Mouse (Mus musculus): ENCODE measurements around the gene Hnrnpa3. TPM values are rescaled to one million over a fixed set of nuclear protein-coding genes. Genes with fewer than 3 reads are reported as not detected.
"Not testable (repeated sequence)": the region's sequence is repeated elsewhere in the genome, so short reads cannot be mapped to it uniquely, and the experiment has no call there.

The Hnrnpa3 gene
- total RNA-seq (2014; rRNA removed; ENCODE audit: low replicate concordance) (26.0 and 33.9 TPM in 2 replicates), polyA plus RNA-seq (2015; fragmentation: Nextera tagmentation; extraction: Ambion mirVana) (93.6 and 102 TPM in 2 replicates)

- H3K4me2 ChIP-seq (ENCODE audit: low read depth, low read length): peak within 1 kb of the TSS; percentile 79
- H3K27me3 ChIP-seq (ENCODE audit: control insufficient read depth, insufficient read depth, low read length): no peaks in the 10 kb centered on the region
- peaks cover 17% of the 10 kb centered on the region for H3K36me3 ChIP-seq (replicated peaks; ENCODE audit: control insufficient read depth, insufficient read depth, low read length)
- DNase-seq (ENCODE audit: low spot score) (peak; percentile 98), ATAC-seq (ENCODE audit: insufficient read depth, low read depth) (peak; percentile 94)
- TF ChIP-seq EP300 (IDR thresholded peaks at IDR 0.05; ENCODE audit: low read depth) (peak; percentile 90), CTCF (IDR thresholded peaks at IDR 0.05; ENCODE audit: low read depth) (no peak)
- peak within 1 kb of the TSS; percentile 97 for H3K4me3 ChIP-seq (ENCODE audit: low read depth, low read length)
- H3K27ac ChIP-seq (ENCODE audit: low read depth): peak within 1 kb of the TSS; percentile 100
- peaks cover 8% of the 10 kb centered on the region for H3K4me1 ChIP-seq (ENCODE audit: control insufficient read depth, insufficient read depth)
- H3K9me3 ChIP-seq (replicated peaks; ENCODE audit: control insufficient read depth, low read length): no peaks in the 10 kb centered on the region
- under 1% methylated on average over 79 of the region's 102 CpGs for WGBS
- peak within 1 kb of the TSS; percentile 100 for H3K9ac ChIP-seq (replicated peaks; ENCODE audit: low read depth, low read length)
Measured at GRCm38 (mm10) chr2:75658727-75659628, at the start of gene Hnrnpa3. Gene Hnrnpa3, plus strand, starts transcription at chr2:75659261.

GRCm38 (mm10) chr2:75609971-75610370 lies 49.1 kb upstream of the Hnrnpa3 start:
- H3K9ac ChIP-seq (replicated peaks; ENCODE audit: low read depth, low read length): 0 out of 2 replicates have a peak overlapping the region, but pooled peaks have one; percentile 12
- no peak for ATAC-seq (ENCODE audit: insufficient read depth, low read depth)
- H3K4me2 ChIP-seq (ENCODE audit: low read depth, low read length): peak overlapping the region; percentile 59
- H3K9me3 ChIP-seq (replicated peaks; ENCODE audit: control insufficient read depth, low read length): no peaks in the 10 kb centered on the region
- peaks cover 10% of the 10 kb centered on the region for H3K4me1 ChIP-seq (ENCODE audit: control insufficient read depth, insufficient read depth)
- H3K27me3 ChIP-seq (ENCODE audit: control insufficient read depth, insufficient read depth, low read length): 0 out of 2 replicates have a peak, but pooled peaks cover 3% of the 10 kb centered on the region
- H3K4me3 ChIP-seq (ENCODE audit: low read depth, low read length): peak overlapping the region; percentile 36
- 54% methylated on average over 15 of the region's 15 CpGs for WGBS
- H3K27ac ChIP-seq (ENCODE audit: low read depth): peak overlapping the region; percentile 27
- DNase-seq (ENCODE audit: low spot score): no peak
- no peaks in the 10 kb centered on the region for H3K36me3 ChIP-seq (replicated peaks; ENCODE audit: control insufficient read depth, insufficient read depth, low read length)
- TF ChIP-seq EP300 (IDR thresholded peaks at IDR 0.05; ENCODE audit: low read depth): no peak
- no peak for TF ChIP-seq CTCF (IDR thresholded peaks at IDR 0.05; ENCODE audit: low read depth)

- H3K36me3 ChIP-seq (replicated peaks; ENCODE audit: control insufficient read depth, insufficient read depth, low read length); H3K27me3 ChIP-seq (ENCODE audit: control insufficient read depth, insufficient read depth, low read length); H3K4me1 ChIP-seq (ENCODE audit: control insufficient read depth, insufficient read depth); H3K4me3 ChIP-seq (ENCODE audit: low read depth, low read length); H3K27ac ChIP-seq (ENCODE audit: low read depth); ATAC-seq (ENCODE audit: insufficient read depth, low read depth); DNase-seq (ENCODE audit: low spot score); H3K4me2 ChIP-seq (ENCODE audit: low read depth, low read length); H3K9me3 ChIP-seq (replicated peaks; ENCODE audit: control insufficient read depth, low read length); H3K9ac ChIP-seq (replicated peaks; ENCODE audit: low read depth, low read length): not testable (repeated sequence)
- 78% methylated on average over 7 of the region's 7 CpGs for WGBS
- peak; percentile 42; the same call in 1 of the 2 replicates for TF ChIP-seq CTCF (IDR thresholded peaks at IDR 0.05; ENCODE audit: low read depth)
Measured at GRCm38 (mm10) chr2:75610602-75611001, 48.5 kb upstream of the Hnrnpa3 start.

- Histone ChIP-seq H3K27ac (ENCODE audit: low read depth) (no peak overlapping the region), H3K4me3 (ENCODE audit: low read depth, low read length) (no peak overlapping the region), H3K9me3 (replicated peaks; ENCODE audit: control insufficient read depth, low read length) (no peaks in the 10 kb centered on the region), H3K4me2 (ENCODE audit: low read depth, low read length) (no peak overlapping the region), H3K36me3 (replicated peaks; ENCODE audit: control insufficient read depth, insufficient read depth, low read length) (no peaks in the 10 kb centered on the region), H3K9ac (replicated peaks; ENCODE audit: low read depth, low read length) (no peak overlapping the region), H3K27me3 (ENCODE audit: control insufficient read depth, insufficient read depth, low read length) (0 out of 2 replicates have a peak, but pooled peaks cover 3% of the 10 kb centered on the region), H3K4me1 (ENCODE audit: control insufficient read depth, insufficient read depth) (peaks cover 10% of the 10 kb centered on the region)
- WGBS: 84% methylated on average over 15 of the region's 15 CpGs
- DNase-seq (ENCODE audit: low spot score) (no peak), ATAC-seq (ENCODE audit: insufficient read depth, low read depth) (no peak)
- TF ChIP-seq CTCF (IDR thresholded peaks at IDR 0.05; ENCODE audit: low read depth): no peak
- TF ChIP-seq EP300 (IDR thresholded peaks at IDR 0.05; ENCODE audit: low read depth): no peak
Measured at GRCm38 (mm10) chr2:75611041-75611805, 47.8 kb upstream of the Hnrnpa3 start.

DNA sequence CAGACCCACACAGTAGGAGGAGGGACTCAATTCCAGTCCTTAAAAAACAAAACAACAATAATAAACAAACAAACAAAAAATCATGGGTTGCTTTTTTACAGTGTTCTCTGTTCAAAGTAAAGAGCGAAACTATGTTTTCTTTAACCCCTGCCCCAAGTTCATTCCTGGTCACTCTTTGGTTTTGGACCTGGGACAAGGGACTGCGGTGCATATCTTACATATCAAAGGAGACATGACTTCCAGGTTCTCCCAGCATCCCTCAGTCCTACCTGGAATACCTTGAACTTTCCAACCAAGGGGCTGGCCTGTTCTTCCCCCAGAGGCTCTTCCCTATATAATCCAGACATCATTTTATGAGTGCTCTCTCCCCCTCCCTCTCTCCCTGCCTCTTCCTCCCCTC lies 47.1 kb upstream of the Hnrnpa3 start:
- no peak overlapping the region for H3K27ac ChIP-seq (ENCODE audit: low read depth)
- no peaks in the 10 kb centered on the region for H3K9me3 ChIP-seq (replicated peaks; ENCODE audit: control insufficient read depth, low read length)
- H3K4me1 ChIP-seq (ENCODE audit: control insufficient read depth, insufficient read depth): peaks cover 10% of the 10 kb centered on the region
- no peak overlapping the region for H3K9ac ChIP-seq (replicated peaks; ENCODE audit: low read depth, low read length)
- no peak overlapping the region for H3K4me3 ChIP-seq (ENCODE audit: low read depth, low read length)
- 93% methylated on average over 2 of the region's 2 CpGs for WGBS
- TF ChIP-seq EP300 (IDR thresholded peaks at IDR 0.05; ENCODE audit: low read depth) (no peak), CTCF (IDR thresholded peaks at IDR 0.05; ENCODE audit: low read depth) (no peak)
- H3K36me3 ChIP-seq (replicated peaks; ENCODE audit: control insufficient read depth, insufficient read depth, low read length): no peaks in the 10 kb centered on the region
- H3K4me2 ChIP-seq (ENCODE audit: low read depth, low read length): no peak overlapping the region
- no peak for ATAC-seq (ENCODE audit: insufficient read depth, low read depth)
- DNase-seq (ENCODE audit: low spot score): no peak
- 0 out of 2 replicates have a peak, but pooled peaks cover 3% of the 10 kb centered on the region for H3K27me3 ChIP-seq (ENCODE audit: control insufficient read depth, insufficient read depth, low read length)

Data from heart, postnatal 0 days (tissue).